Mouse (Mus musculus) layer of hippocampus, adult 2 months (tissue): ENCODE measurements at regions not wholly inside any gene's neighbourhood (a gene's known extent, or its start where the extent isn't known, plus 50 kb on each side); places are given as distances from the start of the nearest gene placed in this dataset.
A peak's percentile ranks its signal among the peaks of the same experiment; 100 is the strongest.
"Not testable (repeated sequence)": the region's sequence is repeated elsewhere in the genome, so short reads cannot be mapped to it uniquely, and the experiment has no call there.

Experiments
- DNase-seq, 2 experiments: peaks; one replicate each; pipeline ENCODE4 v3.0.0; 2022; ENCODE audit warnings: low spot score in 2 of 2
- H3K27ac ChIP-seq: fragments of 200-600 bp; 2 replicates; pipeline ENCODE4 v1.8.1; 2022
- H3K4me3 ChIP-seq: fragments of 200-600 bp; 2 replicates; pipeline ENCODE4 v1.8.1; 2022; ENCODE audit warnings: mild to moderate bottlenecking
- CTCF ChIP-seq: fragments of 200-600 bp; conservative IDR thresholded peaks from 2 replicates; pipeline ENCODE4 v1.8.1; 2022; ENCODE audit warnings: antibody characterized with exemption, mild to moderate bottlenecking, moderate library complexity

DNA sequence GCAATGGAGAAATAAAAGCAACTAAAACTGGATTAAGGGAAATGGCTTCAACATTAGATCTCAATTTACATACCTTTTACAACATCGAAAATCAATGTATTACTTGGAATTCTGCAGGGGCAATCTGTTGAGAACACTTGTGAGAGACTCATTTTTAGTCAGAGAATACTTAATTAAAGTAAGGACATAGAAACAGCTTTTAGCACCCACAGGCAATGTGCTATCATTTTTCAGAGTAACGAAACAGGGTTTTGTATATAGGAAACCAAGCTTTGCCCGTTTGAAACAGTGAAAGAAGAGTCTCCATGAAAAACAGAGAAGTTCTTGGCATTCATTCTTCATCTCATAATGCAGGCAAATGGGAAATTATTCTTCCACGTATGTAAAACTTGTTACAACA is 196.4 kb downstream of the Tdrd3 start:
- no peak for TF ChIP-seq CTCF
- H3K4me3 ChIP-seq = no peak overlapping the region
- H3K27ac ChIP-seq = peak overlapping the region; percentile 67
- DNase-seq = peak; percentile 11 to 66

DNA sequence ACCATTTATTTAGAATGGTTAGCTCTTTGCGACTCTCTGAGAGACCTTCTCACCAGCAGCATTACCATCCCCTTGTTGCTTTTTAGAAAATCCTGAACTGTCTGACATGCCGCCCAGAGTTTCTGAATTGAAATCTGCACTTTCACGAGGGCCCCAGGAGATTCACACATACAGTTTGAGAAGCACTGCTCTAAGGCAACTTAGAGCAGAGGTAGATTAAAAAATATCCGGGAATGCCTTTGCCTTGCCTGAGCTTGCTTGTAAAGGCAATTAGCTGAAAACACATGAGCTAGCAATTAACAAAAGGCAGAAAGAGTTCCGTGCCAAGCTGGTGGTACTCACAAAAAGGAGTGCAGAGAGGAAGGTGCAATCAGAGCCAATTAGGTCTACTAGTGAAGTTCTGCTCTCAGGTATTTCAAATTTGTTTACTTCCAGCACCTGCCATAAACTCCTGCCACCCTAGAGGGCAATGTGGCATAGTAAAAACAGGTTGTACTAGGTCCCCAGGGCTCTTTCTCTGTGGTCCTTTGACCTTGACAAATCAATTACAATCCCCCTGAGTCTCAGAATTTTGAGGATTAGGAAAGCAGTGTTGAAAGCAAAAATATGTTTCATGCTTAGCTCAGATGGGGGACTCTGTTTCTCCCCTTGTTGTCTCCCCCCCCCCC is 203.1 kb downstream of the Tdrd3 start:
- Histone ChIP-seq H3K4me3 (no peak overlapping the region), H3K27ac (no peak overlapping the region)
- peak; percentile 55 for TF ChIP-seq CTCF
- no peak for DNase-seq

DNA sequence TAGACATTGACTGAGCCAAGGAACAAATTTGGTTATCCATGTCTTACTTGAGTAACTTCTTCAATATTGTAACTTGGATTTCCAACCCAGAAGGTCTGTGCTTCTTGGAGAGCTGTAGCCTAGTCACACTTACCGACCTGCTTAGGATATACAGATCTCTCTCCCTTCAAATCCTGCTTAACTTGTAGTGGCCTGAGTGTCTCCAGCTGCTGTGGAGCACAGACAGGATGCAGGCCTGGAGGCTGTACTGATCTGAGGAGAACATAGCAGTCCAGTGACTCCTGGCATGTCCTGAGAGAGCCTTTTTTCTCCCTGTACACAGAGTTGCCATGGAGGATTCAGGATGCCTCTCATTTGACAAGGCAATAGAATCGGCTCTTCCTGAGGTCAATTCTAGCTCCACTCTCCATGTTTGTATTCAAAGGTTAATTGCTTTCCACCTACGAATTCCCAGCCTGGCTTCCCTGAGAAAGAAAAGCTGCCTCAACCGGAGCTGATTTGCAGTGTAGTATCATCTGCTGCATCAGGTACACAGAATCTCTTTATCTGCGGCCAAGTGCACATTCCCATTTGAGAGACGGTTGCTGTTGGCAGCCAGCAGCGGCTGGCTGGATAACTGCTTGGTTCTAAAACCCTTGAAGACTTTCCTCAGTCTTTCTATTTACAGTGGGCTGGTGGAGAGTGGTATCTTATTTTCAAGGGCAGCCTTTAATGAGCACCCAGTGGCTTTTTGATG is 214.8 kb downstream of the Tdrd3 start:
- Histone ChIP-seq H3K27ac (no peak overlapping the region), H3K4me3 (no peak overlapping the region)
- TF ChIP-seq CTCF = no peak
- DNase-seq = no peak

DNA sequence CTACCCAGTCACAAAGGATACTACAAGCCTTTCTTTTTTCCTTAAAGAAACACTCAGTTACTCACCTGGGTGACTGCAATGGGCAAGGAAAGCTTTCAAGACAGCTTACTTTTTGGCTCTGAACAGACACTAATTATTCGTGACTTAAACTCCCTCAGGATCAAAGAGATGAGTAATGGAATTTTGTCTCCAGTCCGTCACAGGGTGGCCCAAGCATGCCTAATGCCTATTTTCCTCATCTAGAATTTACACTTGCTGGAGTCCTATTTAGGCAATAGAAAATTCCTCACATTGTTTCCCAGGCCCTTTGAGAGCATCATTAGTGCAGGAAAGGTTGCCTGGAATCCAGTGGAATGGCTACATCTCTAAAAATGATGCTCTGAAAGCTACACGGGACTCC is 218.2 kb downstream of the Tdrd3 start:
- DNase-seq = no peak
- TF ChIP-seq CTCF = no peak
- Histone ChIP-seq H3K4me3 (no peak overlapping the region), H3K27ac (no peak overlapping the region)

DNA sequence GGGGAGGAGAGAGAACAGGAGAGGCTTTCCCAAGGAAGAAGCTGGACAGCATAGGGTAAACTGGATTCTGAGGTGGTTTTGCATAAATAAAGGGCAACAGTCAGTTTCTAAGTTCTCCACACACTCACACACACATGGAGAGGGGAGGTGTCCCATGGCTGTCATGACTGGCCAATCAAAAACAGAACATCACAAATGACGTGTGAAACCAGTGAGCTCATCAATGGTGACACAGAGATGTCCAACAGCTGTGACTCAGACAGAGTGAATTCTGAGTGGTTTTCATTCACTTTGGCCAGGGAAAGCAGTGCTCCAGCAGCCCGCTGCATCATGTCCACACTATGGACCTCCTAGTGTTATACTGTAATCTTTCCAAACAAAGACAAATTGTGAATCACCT is 220.7 kb downstream of the Tdrd3 start:
- TF ChIP-seq CTCF = no peak
- H3K27ac ChIP-seq = no peak overlapping the region
- no peak for DNase-seq
- no peak overlapping the region for H3K4me3 ChIP-seq

DNA sequence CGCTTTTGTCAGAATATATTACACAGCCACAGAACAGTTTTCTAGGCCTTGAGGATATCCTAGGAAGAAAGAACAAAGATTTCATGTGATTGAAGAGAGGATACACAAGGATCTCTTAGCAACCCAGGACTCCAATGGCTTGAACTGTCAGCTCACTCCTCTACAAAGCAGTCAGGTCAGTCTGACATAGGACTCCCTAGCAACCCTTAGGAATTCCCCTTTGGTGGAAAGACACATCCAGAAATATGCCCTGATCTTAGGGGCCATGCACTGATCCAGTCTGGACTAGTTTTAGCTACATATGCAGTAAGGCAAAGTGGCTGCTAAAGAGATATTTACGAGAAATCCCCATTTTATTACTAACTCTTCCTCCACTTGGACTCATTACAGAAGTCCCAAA is 251.5 kb downstream of the Tdrd3 start:
- Histone ChIP-seq H3K27ac (no peak overlapping the region), H3K4me3 (no peak overlapping the region)
- no peak for DNase-seq
- no peak for TF ChIP-seq CTCF

DNA sequence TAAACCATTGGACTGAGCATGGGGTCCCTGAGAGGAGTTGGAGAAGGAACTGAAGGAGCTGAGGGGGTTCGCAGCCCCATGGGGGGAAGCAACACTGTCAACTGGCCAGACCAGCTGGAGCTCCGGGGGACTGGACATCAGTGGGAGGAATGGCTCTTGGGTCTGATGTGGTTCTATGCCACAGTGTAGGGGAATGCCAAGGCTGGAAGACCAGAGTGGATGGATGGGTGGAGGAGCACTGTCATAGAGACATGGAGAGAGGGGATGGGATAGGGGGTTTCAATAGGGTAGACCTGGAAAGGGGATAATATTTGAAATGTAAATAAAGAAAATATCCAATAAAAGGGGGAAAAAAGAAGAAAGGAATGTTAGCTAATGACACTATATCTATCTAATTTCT is 253.1 kb downstream of the Tdrd3 start:
- TF ChIP-seq CTCF = no peak
- DNase-seq = no peak
- Histone ChIP-seq H3K4me3 (no peak overlapping the region), H3K27ac (no peak overlapping the region)

DNA sequence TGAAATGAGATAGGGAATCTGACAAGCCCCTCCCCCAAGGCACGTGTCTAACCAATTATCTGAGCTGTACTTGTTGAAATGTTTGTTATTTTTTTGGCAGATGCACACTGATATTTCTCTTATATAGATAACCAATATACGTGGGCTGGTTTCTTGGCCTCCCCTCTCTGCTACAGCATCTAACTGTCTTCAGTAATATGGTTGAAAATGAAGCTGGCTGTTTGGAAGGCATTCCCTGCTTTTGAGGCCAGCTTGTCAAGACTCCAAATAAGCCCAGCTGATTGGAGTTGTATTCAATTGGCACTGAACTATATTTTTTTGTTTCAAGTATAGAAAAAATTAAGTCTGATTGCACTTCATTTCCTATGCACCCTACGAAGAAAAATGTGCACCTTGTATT is 264.3 kb downstream of the Tdrd3 start:
- no peak overlapping the region for H3K27ac ChIP-seq
- DNase-seq = peak in 1 of 2 experiments; percentile 10
- no peak for TF ChIP-seq CTCF
- no peak overlapping the region for H3K4me3 ChIP-seq

DNA sequence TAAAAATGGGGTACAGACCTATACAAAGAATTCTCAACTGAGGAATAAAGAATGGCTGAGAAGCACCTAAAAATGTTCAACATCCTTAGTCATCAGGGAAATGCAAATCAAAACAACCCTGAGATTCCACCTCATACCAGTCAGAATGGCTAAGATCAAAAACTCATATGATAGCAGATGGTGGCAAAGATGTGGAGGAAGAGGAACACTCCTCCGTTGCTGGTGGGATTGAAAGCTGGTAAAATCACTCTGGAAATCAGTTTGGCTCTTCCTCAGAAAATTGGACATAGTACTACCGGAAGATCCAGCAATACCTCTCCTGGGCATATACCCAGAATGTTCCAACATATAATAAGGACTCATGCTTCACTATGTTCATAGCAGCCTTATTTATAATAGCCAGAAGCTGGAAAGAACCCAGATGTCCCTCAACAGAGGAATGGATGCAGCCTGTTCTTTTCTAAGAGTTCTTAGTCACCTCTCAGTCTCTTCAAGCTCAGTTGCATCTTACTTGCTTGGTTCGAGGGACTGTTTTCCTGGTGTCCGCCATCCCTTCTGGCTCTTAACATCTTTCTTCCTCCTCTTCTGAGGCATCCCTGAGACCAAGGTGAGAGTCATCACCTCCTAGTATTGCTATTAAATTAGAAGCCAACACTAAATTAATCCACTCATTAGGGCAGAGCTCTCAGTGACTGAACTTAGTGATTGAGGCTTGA is 266.8 kb downstream of the Tdrd3 start:
- peak overlapping the region; percentile 67 for H3K27ac ChIP-seq
- peak; percentile 13 to 15 for DNase-seq

DNA sequence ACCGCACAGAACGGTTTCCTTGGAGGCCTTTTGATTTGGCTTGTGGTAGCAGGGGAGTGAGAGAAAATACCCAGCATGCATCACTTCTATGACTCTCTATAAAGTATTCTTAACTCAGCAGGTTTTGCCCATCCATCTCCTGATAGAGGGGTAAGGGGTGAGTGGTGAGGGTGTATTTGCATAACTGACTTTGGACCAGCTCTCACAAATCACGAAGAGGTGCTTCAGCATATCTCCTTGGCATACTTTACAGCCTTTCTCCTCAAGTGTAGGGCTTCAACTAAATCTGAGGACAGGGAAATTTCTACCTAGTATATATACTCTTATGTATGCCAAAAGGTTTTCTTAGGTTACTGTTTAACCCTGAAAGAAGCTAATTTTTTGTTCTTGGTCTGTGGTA is 273.4 kb downstream of the Tdrd3 start:
- DNase-seq = no peak
- Histone ChIP-seq H3K27ac (no peak overlapping the region), H3K4me3 (no peak overlapping the region)
- no peak for TF ChIP-seq CTCF

More for the DNA sequence above, 266.8 kb downstream of the Tdrd3 start:
- not testable (repeated sequence) for H3K4me3 ChIP-seq

DNA sequence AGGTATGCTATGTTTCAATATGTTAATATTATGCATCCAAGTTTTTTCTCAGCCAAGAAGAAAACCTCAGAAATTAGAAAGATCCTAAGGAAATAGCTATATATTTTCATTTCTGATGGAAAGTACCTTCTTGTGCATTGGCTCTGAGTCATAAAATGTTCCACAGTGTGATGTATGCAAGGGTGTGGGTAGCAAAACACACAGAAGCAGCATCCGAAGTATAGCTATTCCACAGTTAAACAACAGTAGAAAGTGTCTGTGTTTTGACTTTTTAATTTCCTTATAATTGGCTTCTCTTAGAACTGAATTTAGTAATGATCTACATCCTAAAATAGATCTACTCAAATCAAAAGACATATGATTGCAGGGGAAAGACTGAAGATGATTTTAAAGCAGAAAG is 320.0 kb downstream of the Tdrd3 start:
- DNase-seq = no peak
- no peak overlapping the region for H3K4me3 ChIP-seq
- H3K27ac ChIP-seq = no peak overlapping the region
- TF ChIP-seq CTCF = no peak

DNA sequence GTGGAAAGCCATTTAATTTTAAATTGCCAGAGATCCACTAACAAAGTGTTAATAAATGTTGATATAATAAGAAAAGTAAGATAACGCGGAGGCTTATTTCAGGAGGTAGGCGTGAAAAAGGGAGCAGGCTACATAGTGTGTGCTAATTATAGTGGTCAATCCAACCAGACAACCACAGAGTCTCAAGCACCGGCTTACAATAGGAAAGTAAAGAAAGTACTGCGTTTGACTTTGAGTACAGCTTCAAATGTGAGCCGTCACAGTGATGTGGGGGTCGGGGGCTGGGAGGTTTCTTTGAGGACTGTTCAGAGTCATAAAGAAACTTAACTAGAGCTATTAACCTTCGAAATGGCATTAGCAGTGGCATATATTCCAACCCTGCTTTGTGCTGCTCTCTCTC is 329.1 kb downstream of the Tdrd3 start:
- no peak for TF ChIP-seq CTCF
- Histone ChIP-seq H3K4me3 (no peak overlapping the region), H3K27ac (no peak overlapping the region)
- no peak for DNase-seq

DNA sequence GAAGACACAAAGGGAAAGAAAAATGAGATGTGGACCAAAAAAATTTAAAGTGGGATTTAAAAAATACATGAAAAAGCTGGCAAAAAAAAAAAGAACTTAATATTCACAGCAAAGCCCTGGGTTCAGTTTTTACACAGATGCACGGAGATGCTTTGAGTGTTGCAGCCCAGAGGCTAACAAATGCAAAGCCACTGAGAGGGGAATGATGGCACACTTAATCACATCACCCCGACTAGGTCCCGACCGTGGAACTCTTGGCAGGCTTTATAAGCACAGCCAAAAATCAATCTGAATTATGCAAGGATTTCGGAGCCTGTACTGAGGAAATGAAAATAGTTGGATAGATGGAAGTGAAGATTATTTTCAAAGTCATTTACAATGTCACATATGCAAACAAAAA is 329.6 kb downstream of the Tdrd3 start:
- DNase-seq = no peak
- Histone ChIP-seq H3K27ac (no peak overlapping the region), H3K4me3 (no peak overlapping the region)
- no peak for TF ChIP-seq CTCF

DNA sequence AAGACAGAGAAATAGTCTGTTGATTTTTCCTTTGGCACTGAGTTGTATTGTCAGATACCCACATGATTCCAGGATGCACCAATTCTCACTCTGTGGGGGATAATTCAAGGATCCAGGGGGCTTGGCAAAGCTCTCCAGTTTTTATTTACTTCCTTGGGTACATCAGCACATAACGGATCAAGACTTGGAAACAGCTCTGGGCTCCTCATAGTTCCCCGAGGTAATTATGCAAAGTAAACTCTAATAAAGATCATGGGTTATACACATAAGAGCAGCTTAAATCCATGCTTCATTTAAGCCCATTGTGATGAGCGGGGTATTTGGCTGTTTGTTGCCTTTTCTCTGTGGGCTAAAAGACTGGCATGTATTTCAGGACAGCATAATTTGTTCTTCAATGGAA is 332.6 kb downstream of the Tdrd3 start:
- no peak for TF ChIP-seq CTCF
- Histone ChIP-seq H3K4me3 (no peak overlapping the region), H3K27ac (no peak overlapping the region)
- no peak for DNase-seq
